Mouse (Mus musculus) spleen, adult 12 weeks (tissue): Measurements from ENCODE around the gene Ltbr.
"Not testable (repeated sequence)": the region's sequence is repeated elsewhere in the genome, so short reads cannot be mapped to it uniquely, and the experiment has no call there.

Source experiments
- DNase-seq: peaks from one replicate; pipeline ENCODE4 v3.0.0; 2022; ENCODE audit warnings: low spot score

Gene Ltbr

GRCm38 (mm10) chr6:125271455-125272227, 42.0 kb downstream of the Ltbr start:
- DNase-seq = peak; percentile 71

- DNase-seq = no peak
Measured at GRCm38 (mm10) chr6:125268799-125269198, 44.9 kb downstream of the Ltbr start.

- DNase-seq = no peak
Measured at GRCm38 (mm10) chr6:125267469-125267868, 46.2 kb downstream of the Ltbr start.

GRCm38 (mm10) chr6:125266600-125266999, 47.1 kb downstream of the Ltbr start:
- not testable (repeated sequence) for DNase-seq

GRCm38 (mm10) chr6:125266091-125266490, 47.6 kb downstream of the Ltbr start:
- no peak for DNase-seq

- peak; percentile 26 for DNase-seq
Measured at GRCm38 (mm10) chr6:125265239-125265638, 48.4 kb downstream of the Ltbr start.

GRCm38 (mm10) chr6:125264219-125264618, 49.5 kb downstream of the Ltbr start:
- no peak for DNase-seq

- DNase-seq = no peak
Measured at GRCm38 (mm10) chr6:125260006-125260555, 53.6 kb downstream of the Ltbr start.
